Mouse (Mus musculus) ovary, adult 18-20 months (tissue): Measurements from ENCODE around the gene Stxbp3.

ENCODE experiments used
- DNase-seq: peaks from one replicate; pipeline ENCODE4 v3.0.0; 2022; ENCODE audit warnings: low spot score, mixed read lengths

The Stxbp3 gene

GRCm38 (mm10) chr3:108795554-108796299 is 44.6 kb downstream of the Stxbp3 start:
- no peak for DNase-seq

GRCm38 (mm10) chr3:108794780-108795179 is 45.5 kb downstream of the Stxbp3 start:
- DNase-seq = no peak

GRCm38 (mm10) chr3:108792420-108792819 is 47.9 kb downstream of the Stxbp3 start:
- no peak for DNase-seq

GRCm38 (mm10) chr3:108791054-108791706 is 49.1 kb downstream of the Stxbp3 start:
- no peak for DNase-seq

GRCm38 (mm10) chr3:108790499-108790898 is 49.8 kb downstream of the Stxbp3 start:
- DNase-seq = no peak

GRCm38 (mm10) chr3:108789299-108789698 is 51.0 kb downstream of the Stxbp3 start:
- DNase-seq = no peak

GRCm38 (mm10) chr3:108788455-108788794 is 51.9 kb downstream of the Stxbp3 start:
- DNase-seq = no peak

GRCm38 (mm10) chr3:108787754-108788454 is 52.4 kb downstream of the Stxbp3 start:
- DNase-seq = no peak

GRCm38 (mm10) chr3:108786520-108786919 is 53.8 kb downstream of the Stxbp3 start:
- no peak for DNase-seq

- no peak for DNase-seq
Observed at GRCm38 (mm10) chr3:108782364-108782895, 57.9 kb downstream of the Stxbp3 start.

GRCm38 (mm10) chr3:108781884-108782270 is 58.4 kb downstream of the Stxbp3 start:
- DNase-seq = no peak

GRCm38 (mm10) chr3:108781238-108781883 is 59.0 kb downstream of the Stxbp3 start:
- peak; percentile 40 for DNase-seq

- no peak for DNase-seq
Observed at GRCm38 (mm10) chr3:108778761-108779540, 61.4 kb downstream of the Stxbp3 start.

- no peak for DNase-seq
Observed at GRCm38 (mm10) chr3:108772811-108773210, 67.5 kb downstream of the Stxbp3 start.

GRCm38 (mm10) chr3:108772211-108772610 is 68.1 kb downstream of the Stxbp3 start:
- DNase-seq = no peak

- peak; percentile 26 for DNase-seq
Observed at GRCm38 (mm10) chr3:108770725-108771368, 69.5 kb downstream of the Stxbp3 start.

- no peak for DNase-seq
Observed at GRCm38 (mm10) chr3:108769547-108769946, 70.8 kb downstream of the Stxbp3 start.

GRCm38 (mm10) chr3:108767416-108767815 is 72.9 kb downstream of the Stxbp3 start:
- no peak for DNase-seq

GRCm38 (mm10) chr3:108766943-108767342 is 73.4 kb downstream of the Stxbp3 start:
- DNase-seq = no peak

- no peak for DNase-seq
Observed at GRCm38 (mm10) chr3:108765476-108765875, 74.8 kb downstream of the Stxbp3 start.

- DNase-seq = no peak
Observed at GRCm38 (mm10) chr3:108764976-108765375, 75.3 kb downstream of the Stxbp3 start.
